Comparison of ENCODE assay signal across 20 mouse cellular contexts in genomic region chr11:30176111-30176510, GRCm38 (mm10).
DNase-seq lines count a peak whose midpoint lies in the region; ATAC-seq and TF ChIP-seq lines count a peak whose summit lies in the region.
"Had no signal": no experiment of that assay in that cellular context is flagged by ENCODE, and none has a peak within 500 bp of the region (broad histone marks: within the 10 kb centered on the region; RNA-seq: fewer than 3 reads in every experiment).

No protein-coding gene starts in this region.

- peaks cover 16% of the 10 kb centered on the region for H3K4me1 ChIP-seq in forebrain, embryonic 13.5 days
- peaks cover 14% of the 10 kb centered on the region; the same call in 1 of the 2 replicates for H3K4me1 ChIP-seq in forebrain, embryonic 12.5 days
- H3K4me1 ChIP-seq in kidney, embryonic 16.5 days (ENCODE audit: insufficient read depth, low read length): peaks cover 37% of the 10 kb centered on the region
- peaks cover 83% of the 10 kb centered on the region for H3K4me1 ChIP-seq in megakaryocyte, embryonic 14.5 days
- H3K4me1 ChIP-seq: hindbrain, embryonic 12.5 days; midbrain, embryonic 12.5 days had no signal

- H3K9me3 ChIP-seq in forebrain, embryonic 13.5 days (replicated peaks): no peaks in the 10 kb centered on the region
- H3K9me3 ChIP-seq in forebrain, embryonic 12.5 days: no peaks in the 10 kb centered on the region
- H3K9me3 ChIP-seq in kidney, embryonic 16.5 days (ENCODE audit: low read length): no peaks in the 10 kb centered on the region
- H3K9me3 ChIP-seq in megakaryocyte, embryonic 14.5 days: no peaks in the 10 kb centered on the region
- H3K9me3 ChIP-seq: hindbrain, embryonic 12.5 days; liver, embryonic 15.5 days; midbrain, embryonic 12.5 days; neural tube, embryonic 13.5 days had no signal

- no peak overlapping the region for H3K27ac ChIP-seq in forebrain, embryonic 13.5 days
- H3K27ac ChIP-seq in forebrain, embryonic 12.5 days: no peak overlapping the region
- H3K27ac ChIP-seq in kidney, embryonic 16.5 days (ENCODE audit: low read length): peak overlapping the region; percentile 57
- H3K27ac ChIP-seq: gastrocnemius, adult 2 months; hindbrain, embryonic 12.5 days; left cerebral cortex, adult 2 months; liver, embryonic 15.5 days; midbrain, embryonic 12.5 days; neural tube, embryonic 13.5 days had no signal

- H3K4me3 ChIP-seq in forebrain, embryonic 13.5 days: no peak overlapping the region
- no peak overlapping the region for H3K4me3 ChIP-seq in forebrain, embryonic 12.5 days (replicated peaks)
- no peak overlapping the region for H3K4me3 ChIP-seq in kidney, embryonic 16.5 days (ENCODE audit: low read length)
- H3K4me3 ChIP-seq in megakaryocyte, embryonic 14.5 days (replicated peaks): peak overlapping the region; percentile 48
- H3K4me3 ChIP-seq: gastrocnemius, adult 2 months; hindbrain, embryonic 12.5 days; left cerebral cortex, adult 2 months; liver, embryonic 15.5 days; midbrain, embryonic 12.5 days; neural tube, embryonic 13.5 days had no signal

- WGBS in forebrain, embryonic 13.5 days: 19% methylated on average over 3 of the region's 3 CpGs
- 18% methylated on average over 3 of the region's 3 CpGs for WGBS in forebrain, embryonic 12.5 days
- WGBS in kidney, embryonic 16.5 days: 58% methylated on average over 3 of the region's 3 CpGs

- no peak for DNase-seq in kidney, postnatal 4 days
- DNase-seq in brain, embryonic 14.5 days (ENCODE audit: low read depth): peak; percentile 40
- DNase-seq in left cerebral cortex, adult 11 months (ENCODE audit: low spot score): no peak
- no peak for DNase-seq in urinary bladder, adult 2 months (ENCODE audit: low spot score)
- DNase-seq: adrenal gland, adult 2 months; cerebellum, adult 8-10 months; gastrocnemius, adult 2 months; heart, adult 18-20 months; lung, postnatal 36 days had no signal

- H3K4me2 ChIP-seq in forebrain, embryonic 13.5 days: no peak overlapping the region
- no peak overlapping the region for H3K4me2 ChIP-seq in forebrain, embryonic 12.5 days
- no peak overlapping the region for H3K4me2 ChIP-seq in kidney, embryonic 16.5 days (replicated peaks; ENCODE audit: low read depth, low read length)
- H3K4me2 ChIP-seq: hindbrain, embryonic 12.5 days; liver, embryonic 15.5 days; midbrain, embryonic 12.5 days; neural tube, embryonic 13.5 days had no signal

- no peaks in the 10 kb centered on the region for H3K36me3 ChIP-seq in forebrain, embryonic 13.5 days (ENCODE audit: poor library complexity, severe bottlenecking)
- H3K36me3 ChIP-seq in forebrain, embryonic 12.5 days (replicated peaks): no peaks in the 10 kb centered on the region
- no peaks in the 10 kb centered on the region for H3K36me3 ChIP-seq in kidney, embryonic 16.5 days (ENCODE audit: insufficient read depth, low read length)
- H3K36me3 ChIP-seq in megakaryocyte, embryonic 14.5 days (replicated peaks; ENCODE audit: low read length): peaks cover 56% of the 10 kb centered on the region
- H3K36me3 ChIP-seq: hindbrain, embryonic 12.5 days; liver, embryonic 15.5 days; midbrain, embryonic 12.5 days; neural tube, embryonic 13.5 days had no signal

- no peak overlapping the region for H3K9ac ChIP-seq in forebrain, embryonic 13.5 days
- H3K9ac ChIP-seq in forebrain, embryonic 12.5 days: no peak overlapping the region
- no peak overlapping the region for H3K9ac ChIP-seq in kidney, embryonic 16.5 days (replicated peaks; ENCODE audit: low read length)
- H3K9ac ChIP-seq: hindbrain, embryonic 12.5 days; liver, embryonic 15.5 days; midbrain, embryonic 12.5 days; neural tube, embryonic 13.5 days had no signal

- peak; percentile 61; the same call in 1 of the 2 replicates for ATAC-seq in forebrain, embryonic 13.5 days
- ATAC-seq in forebrain, embryonic 12.5 days (ENCODE audit: low FRiP score): no peak
- no peak for ATAC-seq in kidney, embryonic 16.5 days (ENCODE audit: low FRiP score, low TSS enrichment)
- ATAC-seq: inflammation-experienced regulatory T-cells, adult 6 months had no signal

- no peak for TF ChIP-seq CTCF in brain, embryonic 14.5 days (IDR thresholded peaks at IDR 0.05; ENCODE audit: borderline replicate concordance, extremely low read depth, insufficient read depth, insufficient read length)

- TF ChIP-seq POLR2A in brain, embryonic 14.5 days (IDR thresholded peaks at IDR 0.05; ENCODE audit: borderline replicate concordance, extremely low read depth, insufficient read depth, insufficient read length, poor library complexity, severe bottlenecking): no peak

- H3K27me3 ChIP-seq in forebrain, embryonic 13.5 days: 0 out of 2 replicates have a peak, but pooled peaks cover 3% of the 10 kb centered on the region
- H3K27me3 ChIP-seq in forebrain, embryonic 12.5 days: no peaks in the 10 kb centered on the region
- H3K27me3 ChIP-seq in kidney, embryonic 16.5 days (ENCODE audit: insufficient read depth, low read length): no peaks in the 10 kb centered on the region
- H3K27me3 ChIP-seq in megakaryocyte, embryonic 14.5 days (replicated peaks): no peaks in the 10 kb centered on the region
- H3K27me3 ChIP-seq: CH12.LX; hindbrain, embryonic 12.5 days; liver, embryonic 15.5 days; midbrain, embryonic 12.5 days; neural tube, embryonic 13.5 days had no signal
